ENCODE assay signal across 33 mouse cellular contexts in the genomic region with DNA sequence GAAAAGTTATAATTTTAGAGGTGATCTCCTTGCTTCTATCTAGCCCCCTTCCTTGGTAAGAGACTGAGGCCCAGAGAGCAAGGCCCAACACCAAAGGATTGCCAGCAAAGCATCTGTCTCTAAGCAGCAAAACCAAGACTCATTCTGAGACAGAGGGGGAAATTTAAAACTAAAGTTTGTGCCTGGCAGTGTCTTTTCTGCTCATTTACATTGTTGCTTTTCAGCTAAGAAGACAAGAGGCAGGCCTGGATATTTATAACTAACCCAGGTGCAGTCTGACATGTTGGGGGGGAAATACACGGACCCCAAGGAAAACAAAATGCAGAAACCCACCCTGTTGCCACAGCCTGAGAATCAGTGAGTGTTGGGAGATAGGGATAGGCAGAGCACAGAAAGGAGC. TPM values are rescaled to one million over a fixed set of nuclear protein-coding genes. Genes with fewer than 3 reads are reported as not detected.
"Had no signal": no experiment of that assay in that cellular context is flagged by ENCODE, and none has a peak within 500 bp of the region (broad histone marks: within the 10 kb centered on the region; RNA-seq: fewer than 3 reads in every experiment).

No protein-coding gene starts in this region.

- H3K4me3 ChIP-seq: limb, embryonic 10.5 days; limb, embryonic 12.5 days; limb, embryonic 13.5 days; limb, embryonic 15.5 days; liver, embryonic 12.5 days; liver, embryonic 13.5 days; liver, embryonic 15.5 days; lung, embryonic 15.5 days; megakaryocyte, embryonic 14.5 days; midbrain, embryonic 10.5 days; midbrain, embryonic 12.5 days; midbrain, embryonic 13.5 days; midbrain, embryonic 15.5 days; myocyte had no signal

- H3K9ac ChIP-seq: limb, embryonic 12.5 days; limb, embryonic 13.5 days; limb, embryonic 15.5 days; liver, embryonic 12.5 days; liver, embryonic 13.5 days; liver, embryonic 14.5 days; liver, embryonic 15.5 days; liver, postnatal 0 days; lung, embryonic 14.5 days; lung, embryonic 15.5 days; midbrain, embryonic 12.5 days; midbrain, embryonic 13.5 days; midbrain, embryonic 15.5 days had no signal

- H3K9me3 ChIP-seq: limb, embryonic 10.5 days; limb, embryonic 12.5 days; limb, embryonic 13.5 days; limb, embryonic 15.5 days; liver, embryonic 12.5 days; liver, embryonic 13.5 days; liver, embryonic 15.5 days; lung, embryonic 15.5 days; midbrain, embryonic 10.5 days; midbrain, embryonic 12.5 days; midbrain, embryonic 13.5 days; midbrain, embryonic 15.5 days had no signal

- H3K4me2 ChIP-seq: limb, embryonic 12.5 days; limb, embryonic 13.5 days; limb, embryonic 15.5 days; liver, embryonic 11.5 days; liver, embryonic 12.5 days; liver, embryonic 13.5 days; liver, embryonic 15.5 days; lung, embryonic 14.5 days; lung, embryonic 15.5 days; midbrain, embryonic 11.5 days; midbrain, embryonic 12.5 days; midbrain, embryonic 13.5 days; midbrain, embryonic 15.5 days had no signal

- ATAC-seq: liver, embryonic 12.5 days; liver, postnatal 0 days; lung, postnatal 0 days; midbrain, embryonic 13.5 days; midbrain, embryonic 15.5 days; midbrain, embryonic 16.5 days had no signal

- H3K36me3 ChIP-seq: limb, embryonic 10.5 days; limb, embryonic 12.5 days; limb, embryonic 13.5 days; limb, embryonic 15.5 days; liver, embryonic 12.5 days; liver, embryonic 13.5 days; liver, embryonic 15.5 days; lung, embryonic 15.5 days; midbrain, embryonic 10.5 days; midbrain, embryonic 12.5 days; midbrain, embryonic 13.5 days; midbrain, embryonic 15.5 days had no signal

- H3K27ac ChIP-seq: limb, embryonic 10.5 days; limb, embryonic 12.5 days; limb, embryonic 13.5 days; limb, embryonic 15.5 days; liver, embryonic 12.5 days; liver, embryonic 13.5 days; liver, embryonic 14.5 days; liver, embryonic 15.5 days; lung, embryonic 15.5 days; macrophage; midbrain, embryonic 10.5 days; midbrain, embryonic 12.5 days; midbrain, embryonic 13.5 days; midbrain, embryonic 15.5 days had no signal

- DNase-seq: left cerebral cortex, postnatal 4 days; liver; liver, embryonic 13.5 days; liver, postnatal 0 days; lung, adult 18-20 months; lung, adult 2 months; lung, embryonic 14.5 days; lung, postnatal 10 days; lung, postnatal 14 days; lung, postnatal 36 days; lung, postnatal 4 days; midbrain, embryonic 14.5 days had no signal

RNA-seq across cellular contexts. Expression of gene Gnaz, which starts 2.6 kb away (rescaled TPM):
- total RNA-seq: megakaryocyte-erythroid progenitor cell, adult 5-6 weeks had no signal
- polyA plus RNA-seq: liver, adult 2 months had no signal
